Mouse (Mus musculus) embryo, embryonic 11 days (tissue): ENCODE measurements around the gene Cd300lf.

Experiments
- DNase-seq: peaks from one replicate; pipeline ENCODE4 v3.0.0-alpha.2; 2015

Gene Cd300lf

DNA sequence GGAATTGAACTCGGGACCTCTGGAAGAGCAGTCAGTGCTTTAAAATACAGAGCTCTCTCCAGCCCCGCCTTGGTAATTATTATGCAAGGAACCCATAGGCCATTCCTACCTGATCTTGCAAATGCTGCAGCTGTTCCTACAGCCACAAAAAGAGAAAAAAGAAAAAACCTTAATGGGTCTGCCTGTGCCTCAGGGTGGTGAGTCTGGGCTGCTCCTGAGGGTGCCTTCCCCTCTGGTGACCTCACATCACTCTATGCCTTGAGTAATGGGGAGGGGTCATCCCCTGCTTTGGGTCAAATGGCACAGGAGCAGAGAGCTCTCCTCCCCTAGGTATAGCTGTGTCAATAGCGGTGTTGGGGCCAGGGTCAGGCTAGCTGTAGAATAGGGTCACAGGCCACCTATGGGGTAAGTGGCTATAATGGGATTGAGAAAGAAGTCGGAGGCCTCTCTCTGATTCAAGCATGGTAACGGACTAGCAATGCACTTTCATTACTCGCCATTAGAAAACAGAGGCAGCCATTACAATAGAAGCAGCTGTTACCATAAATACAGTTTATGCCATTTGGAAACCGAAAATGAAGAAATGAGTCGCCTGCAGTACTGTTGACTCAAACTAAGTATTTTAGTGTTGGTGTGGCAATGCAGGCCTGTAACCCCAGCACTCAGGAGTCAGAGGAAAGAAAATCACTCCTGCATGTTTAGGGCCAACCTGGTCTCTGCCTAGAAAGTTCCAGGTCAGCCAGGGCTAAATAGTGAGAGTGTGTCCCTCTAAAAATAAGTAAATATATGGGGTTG lies 28.8 kb downstream of the Cd300lf start:
- no peak for DNase-seq

DNA sequence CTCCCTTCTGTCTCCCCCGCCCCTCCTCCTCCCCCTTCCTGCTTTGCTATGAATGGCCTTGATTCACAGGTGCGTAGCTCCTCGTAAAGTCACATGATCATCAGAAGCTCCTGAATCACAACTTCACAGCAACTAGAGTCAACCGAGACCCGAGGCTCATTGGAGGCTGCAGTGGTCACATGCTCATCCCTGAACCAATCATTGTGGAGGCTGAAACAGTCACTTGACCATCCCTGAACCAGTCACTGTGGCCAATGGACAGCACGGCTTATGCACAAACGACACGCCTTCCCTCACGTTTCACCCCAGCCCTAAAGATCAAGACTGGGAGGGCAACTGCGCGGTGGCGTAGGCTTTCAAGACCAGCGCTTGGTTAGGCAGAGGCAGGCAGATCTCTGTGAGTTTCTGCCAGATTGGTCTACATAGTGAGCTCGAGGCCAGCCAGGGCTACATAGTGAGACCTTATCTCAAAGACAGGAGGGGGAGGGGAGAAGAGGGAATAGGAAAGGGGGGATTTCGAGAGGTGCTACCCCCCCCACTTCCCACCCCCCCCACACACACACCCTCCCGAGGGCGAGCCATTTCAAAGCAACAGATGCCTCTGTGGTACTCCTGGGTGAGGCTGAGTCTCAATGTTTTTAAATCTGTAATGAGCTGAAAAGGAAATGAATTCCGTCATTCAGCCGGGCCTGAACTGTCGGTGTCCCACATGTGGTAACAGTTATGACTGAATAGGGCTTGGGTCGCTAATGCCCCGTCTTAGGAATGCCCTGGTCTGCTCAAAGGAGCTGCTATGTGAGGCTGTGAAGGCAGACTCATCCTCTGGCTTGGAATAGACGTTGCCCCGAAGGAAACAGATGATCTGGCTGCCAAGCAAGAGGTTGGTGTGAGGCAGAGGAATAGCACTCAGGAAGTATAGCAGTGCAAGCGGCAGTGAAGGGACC lies 30.1 kb downstream of the Cd300lf start:
- DNase-seq = peak; percentile 68

DNA sequence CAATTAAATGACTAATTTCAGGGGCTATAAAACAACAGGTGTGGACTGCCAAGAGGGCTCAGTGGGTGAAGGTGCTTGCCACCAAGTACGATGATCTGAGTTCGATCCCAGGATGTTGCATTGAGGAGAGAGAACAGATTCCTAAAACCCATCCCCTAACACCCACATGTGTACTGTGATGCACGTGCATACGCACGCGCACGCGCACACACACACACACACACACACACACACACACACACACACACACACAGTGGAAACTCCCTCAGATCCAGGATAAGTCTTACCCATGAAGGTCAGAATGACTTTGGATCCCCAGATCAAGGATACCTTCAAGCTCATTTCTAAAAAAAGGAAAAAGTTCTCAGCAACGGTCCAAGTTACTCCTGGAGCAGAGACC lies 31.7 kb downstream of the Cd300lf start:
- DNase-seq = no peak

DNA sequence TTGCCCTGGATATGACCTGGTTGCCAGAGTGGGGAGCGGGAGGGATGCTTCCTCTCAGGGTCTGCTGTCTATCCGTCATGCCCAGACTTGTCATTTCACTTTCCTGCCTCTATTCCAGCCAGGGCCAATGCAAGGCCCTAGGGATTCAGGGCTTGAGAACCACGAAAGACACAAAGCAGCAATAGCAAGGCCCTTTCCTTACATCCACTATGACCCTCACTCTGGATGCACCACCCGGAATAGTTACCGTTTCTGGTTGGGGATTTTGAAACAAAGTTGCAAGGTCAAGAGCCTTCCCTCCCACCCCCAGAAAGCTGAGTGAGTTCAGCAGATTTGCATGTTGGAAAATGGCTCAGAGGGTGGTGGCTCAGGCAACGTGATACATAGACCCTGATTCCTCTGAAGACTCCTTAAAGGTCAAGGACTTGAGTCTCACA lies 32.2 kb downstream of the Cd300lf start:
- DNase-seq = peak; percentile 32

DNA sequence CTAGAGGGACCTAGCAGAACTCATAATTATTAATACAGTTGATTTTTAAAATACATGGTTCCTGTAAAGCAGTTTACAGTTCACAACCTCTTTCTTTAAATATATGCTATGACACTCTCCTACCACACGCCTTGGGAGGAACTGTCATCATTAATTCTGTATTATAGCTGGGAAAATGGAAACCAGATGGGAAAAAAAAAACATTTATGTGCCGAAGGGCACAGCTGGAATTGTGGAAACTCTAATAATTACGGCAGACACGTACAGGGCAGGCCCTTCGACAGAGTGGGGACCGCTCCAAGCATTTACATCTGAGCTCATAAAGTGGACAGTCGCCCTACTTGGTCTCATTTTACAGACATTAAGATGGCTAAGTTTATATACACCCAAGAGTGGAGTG lies 33.1 kb downstream of the Cd300lf start:
- peak; percentile 72 for DNase-seq

DNA sequence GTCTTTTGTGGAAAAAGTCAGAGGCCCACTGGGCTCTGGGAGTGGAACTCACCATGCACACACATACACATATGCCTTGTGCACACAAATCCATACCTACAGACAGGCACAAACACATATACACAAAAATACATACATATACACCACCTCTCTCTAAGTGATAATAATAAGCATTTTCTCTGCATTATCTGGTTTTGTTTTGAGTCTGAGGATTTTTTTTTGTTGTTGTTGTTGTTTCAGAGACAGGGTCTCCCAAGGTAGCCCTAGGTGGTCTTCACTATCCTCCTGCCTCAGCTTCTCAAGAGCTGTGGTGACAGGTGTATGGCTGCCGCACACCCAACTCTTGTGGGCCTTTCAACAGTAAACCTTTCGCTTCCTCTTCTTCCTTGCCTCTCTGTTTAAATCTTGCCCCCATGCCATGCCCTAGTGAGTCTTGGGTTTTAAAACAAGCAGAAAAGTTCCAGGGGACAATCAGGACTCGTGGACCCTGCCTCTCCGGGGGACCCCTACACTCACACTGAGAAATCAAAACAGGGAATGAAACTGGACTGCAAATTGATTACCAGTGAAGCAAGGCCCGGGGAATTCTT lies 33.7 kb downstream of the Cd300lf start:
- DNase-seq = no peak

DNA sequence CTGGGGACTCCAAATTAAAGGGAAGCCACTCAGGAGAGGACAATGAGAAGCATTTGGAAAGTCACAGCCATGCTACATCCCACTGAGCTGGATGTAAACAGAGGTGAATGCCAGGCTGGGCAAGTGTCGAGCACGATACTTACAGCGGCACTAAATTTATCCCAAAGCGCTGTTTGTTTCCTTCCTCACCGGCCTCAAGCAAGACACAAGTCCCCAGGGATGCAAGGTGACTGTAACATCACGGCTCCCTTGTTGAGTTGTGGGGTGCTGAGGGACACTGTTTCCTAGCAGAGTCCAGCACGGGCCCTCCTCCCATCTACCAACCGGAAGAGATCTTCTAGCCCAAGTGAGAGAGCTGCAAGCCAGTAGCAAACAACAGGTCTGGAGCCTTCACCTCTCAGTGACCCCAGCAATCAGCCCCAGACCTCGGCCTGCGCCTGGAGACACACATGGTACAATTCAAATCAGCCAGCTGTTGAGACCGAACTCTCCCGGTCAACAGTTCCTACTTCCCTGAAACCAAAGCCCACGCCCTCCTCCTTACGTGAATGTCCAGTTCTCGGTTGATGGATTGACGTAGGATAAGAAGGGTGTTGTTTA lies 34.5 kb downstream of the Cd300lf start:
- DNase-seq = peak; percentile 68

DNA sequence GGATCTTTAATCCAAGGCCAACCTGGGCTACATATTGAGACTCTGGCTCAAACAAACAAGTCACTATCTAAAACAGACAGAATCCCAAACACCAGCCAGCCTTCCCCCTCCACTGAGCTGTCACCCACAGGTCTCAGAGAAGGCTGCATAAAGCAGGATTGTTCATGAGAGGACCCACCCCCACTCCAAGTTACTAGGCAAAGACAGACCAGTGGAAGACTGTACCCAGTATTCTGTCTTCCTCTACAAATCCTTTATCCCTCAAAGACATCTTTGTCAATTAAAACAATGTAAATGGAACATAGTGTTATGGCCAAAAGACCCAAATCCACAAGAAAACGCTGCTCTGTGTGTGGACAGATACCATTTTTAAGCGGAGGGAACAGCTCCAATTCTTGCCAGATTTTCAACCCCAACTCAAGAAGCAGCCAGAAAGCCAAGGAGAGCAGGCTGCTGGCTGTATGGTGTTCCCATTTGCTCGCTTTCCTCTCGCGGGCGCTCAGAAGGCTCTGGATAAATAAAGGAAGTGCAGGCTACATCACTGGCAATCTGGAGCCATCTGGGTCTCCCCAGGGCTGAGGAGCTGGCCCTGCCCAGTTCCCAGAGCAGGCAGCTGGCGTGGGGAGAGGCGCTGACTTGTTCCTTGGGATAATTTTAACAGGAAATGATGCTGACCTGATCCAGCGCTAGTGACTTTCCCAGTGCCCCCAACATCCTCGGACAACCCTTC lies 35.4 kb downstream of the Cd300lf start:
- DNase-seq = peak; percentile 53

DNA sequence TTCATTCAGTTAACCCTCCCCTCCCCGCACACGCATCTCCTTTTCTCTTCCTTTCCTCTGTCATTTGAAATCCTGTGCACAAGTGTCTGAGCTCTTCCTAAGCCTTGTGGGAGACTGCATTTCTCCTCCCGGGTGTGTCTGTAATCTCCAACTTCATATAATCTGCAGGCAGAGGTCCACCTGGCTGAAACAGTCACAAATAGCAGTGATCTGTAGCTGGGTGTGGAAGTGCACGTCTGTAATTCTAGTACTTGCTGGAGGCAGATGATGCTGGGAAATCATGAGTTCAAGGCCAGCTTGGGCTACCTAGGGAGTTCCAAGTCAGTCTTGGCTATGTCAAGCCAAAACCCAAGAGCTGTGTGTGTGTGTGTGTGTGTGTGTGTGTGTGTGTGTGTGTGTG lies 41.7 kb downstream of the Cd300lf start:
- DNase-seq = no peak

DNA sequence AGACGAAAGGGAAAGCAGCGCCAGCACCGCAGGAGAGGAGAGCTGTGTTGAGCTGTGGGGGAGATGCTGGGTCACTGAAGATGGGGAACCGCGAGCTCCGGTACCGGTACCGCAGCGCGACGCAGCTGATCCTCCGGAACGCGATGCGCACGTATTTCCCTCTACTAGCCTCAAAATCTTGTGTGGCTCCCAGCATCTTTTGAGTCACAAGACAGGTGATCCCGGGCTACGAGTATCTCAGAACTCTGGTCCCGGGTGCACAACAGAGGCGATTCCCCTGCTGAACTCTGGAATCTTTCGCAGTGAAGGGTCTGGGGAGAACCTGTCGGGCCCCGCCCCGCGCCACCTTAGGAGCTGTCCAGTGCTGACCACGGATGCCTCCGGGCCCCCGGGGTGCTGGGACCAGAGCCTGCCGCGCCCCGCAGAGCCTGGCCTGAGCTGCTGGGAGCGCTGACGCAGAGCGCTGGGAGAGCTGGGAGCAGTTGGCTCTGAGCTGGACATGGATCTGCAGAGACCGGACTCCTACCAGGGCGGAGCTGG lies 42.4 kb downstream of the Cd300lf start, which contains the start of gene Rab37:
Rab37 (plus strand) TSS at position 70 of the 540 bp plus-strand sequence.
- DNase-seq = peak; percentile 71

DNA sequence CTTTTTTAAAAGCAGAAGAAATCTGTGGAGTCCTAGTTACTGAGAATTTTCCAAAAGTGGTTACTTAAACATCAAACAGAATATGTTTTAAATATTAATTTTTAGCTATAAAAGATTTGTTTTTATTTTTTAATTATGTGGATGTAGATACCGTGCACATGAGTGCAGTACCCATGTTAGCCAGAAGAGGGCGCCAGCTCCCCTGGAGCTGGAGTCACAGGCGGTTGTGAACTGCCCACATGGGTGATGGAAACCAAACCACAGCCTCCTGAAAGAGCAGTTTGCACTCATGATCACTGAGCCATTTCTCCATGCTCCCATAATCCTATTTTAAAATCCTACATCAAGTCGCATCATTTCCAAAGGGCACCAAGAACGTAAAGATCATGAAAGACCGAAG lies 43.9 kb downstream of the Cd300lf start:
- no peak for DNase-seq

DNA sequence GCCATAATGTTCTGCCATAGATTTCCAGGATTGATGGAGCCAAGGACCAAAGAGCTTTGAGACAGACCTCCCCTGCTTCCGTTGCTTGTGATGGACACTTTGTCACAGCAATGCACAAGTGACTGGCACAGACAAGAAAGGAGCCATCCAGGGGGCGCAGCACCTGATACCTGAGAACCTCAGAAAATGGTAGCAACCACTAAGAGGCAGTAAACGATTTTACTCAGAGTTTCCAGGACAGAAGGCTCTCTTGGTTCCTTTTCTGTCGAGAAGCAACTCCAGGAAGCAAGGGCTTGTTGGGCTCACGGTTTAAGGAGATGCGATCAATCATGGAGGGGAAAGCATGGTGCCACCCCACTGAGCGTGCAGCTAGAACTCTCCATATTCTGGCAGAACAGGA lies 47.6 kb downstream of the Cd300lf start:
- DNase-seq = no peak

DNA sequence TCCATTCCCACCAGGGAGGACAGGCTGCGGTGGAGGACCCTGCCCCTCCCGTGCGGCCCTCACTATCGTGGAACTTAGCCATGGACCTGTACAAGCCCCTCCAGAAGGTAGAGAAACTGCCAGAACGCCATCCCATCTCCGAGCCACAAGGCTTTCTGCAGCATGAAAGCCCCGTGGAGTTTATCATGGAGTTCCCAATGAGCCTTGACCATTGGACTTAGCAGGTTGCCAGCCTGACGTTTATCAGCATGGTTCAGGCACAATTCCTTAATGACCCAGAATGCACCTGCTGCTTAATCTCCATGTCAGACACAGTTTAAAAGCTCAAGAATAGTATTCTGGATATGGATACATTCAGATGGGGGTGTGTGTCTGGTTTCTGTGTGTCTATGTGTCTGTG lies 48.7 kb downstream of the Cd300lf start:
- DNase-seq = no peak

DNA sequence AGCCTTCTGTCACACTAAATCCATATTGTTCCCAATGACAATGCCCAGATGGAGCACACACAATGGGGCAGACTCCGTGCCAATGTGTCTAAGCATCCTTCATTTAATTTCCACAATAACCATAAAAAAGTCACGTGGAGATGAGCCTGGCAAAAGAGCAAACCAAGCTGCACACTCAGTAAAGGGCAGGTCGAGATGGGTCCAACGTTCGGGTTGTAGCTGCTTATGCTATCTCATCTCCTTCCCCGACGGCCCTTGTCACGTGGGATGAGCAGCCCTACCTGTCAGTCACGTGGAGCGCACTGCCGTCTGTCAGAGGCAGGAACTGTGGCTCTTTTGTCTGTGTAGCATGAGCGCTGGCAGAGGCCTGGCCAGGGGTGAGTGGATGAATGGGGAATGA lies 49.2 kb downstream of the Cd300lf start:
- no peak for DNase-seq

DNA sequence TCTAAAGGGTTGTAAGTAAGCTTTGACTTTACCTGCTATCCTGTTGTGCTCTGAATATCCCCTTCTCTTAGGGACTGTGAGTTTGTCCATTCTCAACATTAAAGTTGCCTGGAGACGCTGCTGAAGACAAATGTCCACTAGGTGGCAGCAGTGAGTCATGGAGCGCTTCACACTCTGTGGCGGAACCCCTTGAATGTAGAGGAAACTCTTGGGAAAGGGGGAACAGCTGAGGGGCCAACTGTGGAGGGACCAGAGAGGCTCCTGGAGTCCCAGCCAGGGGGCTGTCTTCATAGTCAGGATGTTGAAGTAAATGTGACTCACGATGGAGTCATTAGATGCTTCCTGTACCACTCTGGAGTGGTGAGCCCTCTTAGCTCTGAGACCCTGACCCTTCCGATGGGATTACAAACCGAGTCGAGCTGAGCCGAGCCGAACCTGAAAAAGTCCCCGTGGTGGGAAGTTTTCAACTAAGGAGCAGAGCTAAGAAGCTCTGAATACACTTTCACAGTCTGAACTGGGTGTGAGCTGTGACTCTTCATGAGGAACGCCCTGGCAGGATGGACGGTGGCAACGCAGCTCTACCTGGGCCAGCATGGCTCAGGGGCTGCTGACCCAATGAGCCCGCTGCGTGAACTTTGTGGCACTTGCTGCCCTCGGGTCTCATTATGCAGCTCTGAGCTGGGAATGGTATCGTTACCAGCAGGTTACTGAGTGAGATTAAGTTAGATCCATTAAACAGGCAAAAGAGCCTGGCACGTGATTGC lies 50.2 kb downstream of the Cd300lf start:
- peak; percentile 90 for DNase-seq

DNA sequence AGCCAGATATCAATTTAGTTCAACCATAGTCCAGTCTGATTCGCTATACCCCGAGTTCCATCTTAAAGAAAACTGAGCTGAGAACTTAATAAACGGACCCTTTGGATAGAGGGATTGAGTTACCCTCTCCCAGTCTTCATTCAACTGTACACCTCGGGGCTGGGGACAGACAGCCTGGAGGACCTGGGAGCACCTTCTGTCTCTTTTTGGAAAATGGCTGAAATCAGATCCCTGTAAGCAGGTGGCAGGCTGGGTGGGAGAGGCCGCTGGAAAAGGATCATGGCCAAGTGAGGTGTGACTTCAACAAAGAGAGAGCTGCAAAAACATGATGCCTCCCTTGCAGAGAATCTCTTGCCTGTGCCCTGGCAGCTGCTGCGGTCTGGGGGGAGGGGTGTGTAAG lies 51.6 kb downstream of the Cd300lf start:
- DNase-seq = no peak

DNA sequence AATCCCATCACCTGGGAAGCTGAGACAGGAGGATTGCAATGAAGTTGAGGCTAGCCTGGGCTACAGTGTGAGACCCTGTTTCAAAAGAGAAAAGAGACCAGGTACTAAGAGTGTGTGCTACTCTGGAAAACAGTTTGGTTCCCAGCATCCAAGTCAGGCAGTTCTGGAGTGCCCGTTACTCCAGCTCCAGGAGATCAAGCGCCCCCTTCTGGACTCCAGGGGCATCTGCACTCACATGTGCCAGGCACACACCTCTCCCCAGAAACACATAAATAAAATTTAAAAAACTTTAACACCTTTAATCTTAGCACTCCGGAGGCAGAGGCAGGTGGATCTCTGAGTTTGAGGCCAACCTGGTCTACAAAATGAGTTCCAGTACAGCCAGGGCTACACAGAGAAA lies 52.4 kb downstream of the Cd300lf start:
- no peak for DNase-seq

DNA sequence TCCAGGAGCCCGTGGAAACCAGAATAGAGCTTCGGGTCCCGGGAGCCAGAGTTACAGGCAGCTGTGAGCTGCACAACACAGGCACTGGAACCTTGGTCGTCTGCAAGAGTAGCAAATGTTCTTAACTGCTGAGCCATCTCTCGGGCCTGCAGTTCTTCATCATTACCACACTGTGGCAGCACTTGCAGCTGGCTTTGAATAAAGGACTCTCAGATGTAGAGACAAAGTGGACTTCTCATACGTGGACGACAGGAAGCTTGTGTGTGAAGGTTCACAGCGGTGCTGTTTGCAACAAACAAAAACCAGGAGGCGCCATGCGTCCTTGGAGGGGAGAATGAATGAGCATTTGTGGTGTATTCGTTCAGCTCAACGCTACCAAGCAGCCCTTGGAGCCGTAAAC lies 52.9 kb downstream of the Cd300lf start:
- DNase-seq = peak; percentile 76

DNA sequence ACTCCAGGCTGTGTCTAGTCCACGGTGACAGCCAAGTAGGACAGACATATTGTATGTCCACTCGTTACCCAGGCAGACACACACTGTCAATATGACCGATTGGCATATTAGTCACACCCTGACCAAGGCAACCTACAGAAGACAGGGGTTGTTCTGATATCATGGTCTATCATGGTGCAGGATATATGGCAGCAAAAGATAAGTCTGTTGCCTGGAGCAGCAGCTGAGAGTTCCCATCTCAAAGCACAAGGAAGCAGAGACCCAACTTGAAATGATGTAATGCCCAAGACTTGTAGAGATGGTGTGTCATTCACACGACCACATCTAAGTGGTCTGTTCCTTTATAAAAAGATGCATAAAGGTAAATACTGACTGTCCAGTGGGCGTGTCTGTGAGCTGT lies 55.1 kb downstream of the Cd300lf start:
- no peak for DNase-seq

DNA sequence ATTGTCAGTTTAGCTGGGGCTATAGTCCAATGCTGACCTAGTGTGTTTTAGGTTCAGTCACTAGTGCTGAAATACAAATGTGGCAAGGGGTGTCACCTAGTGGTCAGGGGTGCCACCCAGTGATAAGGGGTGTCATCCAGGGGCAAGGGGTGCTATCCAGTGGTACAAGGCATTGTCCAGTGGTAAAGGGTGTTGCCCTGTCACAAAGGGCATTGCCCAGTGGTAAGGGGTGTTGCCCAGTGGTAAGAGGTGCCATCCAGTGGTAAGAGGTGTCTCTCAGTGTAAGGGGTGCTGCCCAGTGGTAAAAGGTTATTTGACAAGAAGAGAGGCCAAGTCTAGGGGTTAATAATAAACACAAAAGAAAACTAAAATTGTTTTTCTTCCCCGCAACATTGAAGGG lies 56.4 kb downstream of the Cd300lf start:
- no peak for DNase-seq

DNA sequence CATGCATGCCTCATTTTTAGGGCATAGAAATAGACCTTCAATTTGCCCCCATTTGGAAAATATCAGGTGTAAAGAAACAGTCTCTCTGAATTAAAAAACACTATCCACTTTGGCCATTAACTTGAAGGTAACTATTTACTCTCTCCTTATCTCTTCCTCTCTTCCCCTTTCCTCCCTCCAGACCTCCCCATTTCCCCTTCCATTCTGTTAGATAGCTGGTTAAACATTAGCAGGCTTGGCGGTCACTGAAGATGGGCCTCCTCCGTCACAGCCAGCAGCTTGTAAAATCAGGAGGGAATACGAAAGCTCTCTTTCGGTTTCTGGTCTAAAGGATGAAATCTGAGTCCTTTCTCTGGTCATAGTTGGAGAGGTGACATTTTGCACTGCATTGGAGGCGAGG lies 57.9 kb downstream of the Cd300lf start:
- DNase-seq = no peak
